Mouse (Mus musculus) erythroblast, embryonic 14.5 days (primary cell): ENCODE results near the gene Ing1.

ENCODE experiments used
- GATA1 ChIP-seq: IDR thresholded peaks from 2 replicates; pipeline ENCODE4 v1.6.1; 2012; ENCODE audit warnings: low read length, inconsistent platforms, mixed read lengths
- TAL1 ChIP-seq: IDR thresholded peaks from 3 replicates; pipeline ENCODE4 v1.6.1; 2012; ENCODE audit warnings: low read length, inconsistent platforms, mixed read lengths

DNA sequence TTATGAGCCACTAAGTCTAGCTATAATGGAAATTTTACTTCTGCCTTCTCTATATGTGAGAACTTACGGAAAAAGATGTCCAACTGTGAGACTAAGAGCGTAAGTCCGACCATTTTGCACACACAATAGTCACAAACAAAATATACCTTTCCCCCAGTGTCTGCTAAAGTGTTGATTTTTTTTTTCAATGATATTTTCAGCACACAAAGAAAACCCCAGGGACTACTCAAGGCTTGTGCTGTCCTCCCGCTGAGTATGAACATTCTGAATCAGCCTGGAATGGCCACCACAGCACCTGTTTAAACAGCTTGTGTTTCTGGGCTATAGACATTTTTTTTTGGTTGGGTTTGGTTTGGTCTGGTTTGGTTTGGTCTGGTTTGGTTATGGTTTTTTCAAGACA is 15.4 kb downstream of the Ing1 start:
- no peak for TF ChIP-seq TAL1
- no peak for TF ChIP-seq GATA1
